Mouse (Mus musculus) intestine, postnatal 0 days (tissue): ENCODE measurements around the gene Sostdc1. TPM values are rescaled to one million over a fixed set of nuclear protein-coding genes. Genes with fewer than 3 reads are reported as not detected.

Experiments
- ATAC-seq: fragments of 200-750 bp; cut with Nextera tagmentation; 2 replicates; pipeline ENCODE4 v1.8.0; 2017; ENCODE audit warnings: mild to moderate bottlenecking, moderate TSS enrichment, moderate library complexity
- H3K27ac ChIP-seq: fragments of 300-500 bp; sonication (generic); 2 replicates; pipeline ENCODE4 v1.5.1; 2014; ENCODE audit warnings: mild to moderate bottlenecking, low read depth, low read length, moderate library complexity
- H3K27me3 ChIP-seq: fragments of 300-500 bp; sonication (generic); replicated peaks from 2 replicates; pipeline ENCODE4 v1.6.1; 2014; ENCODE audit warnings: low read length, mixed read lengths; ENCODE audit not compliant: control insufficient read depth, insufficient read depth
- H3K36me3 ChIP-seq: fragments of 300-500 bp; sonication (generic); 2 replicates; pipeline ENCODE4 v1.6.1; 2014; ENCODE audit warnings: mild to moderate bottlenecking, moderate library complexity; ENCODE audit not compliant: control insufficient read depth, insufficient read depth
- H3K4me1 ChIP-seq: fragments of 300-500 bp; sonication (generic); replicated peaks from 2 replicates; pipeline ENCODE4 v1.6.1; 2014; ENCODE audit warnings: antibody characterized with exemption, low read length, mixed read lengths; ENCODE audit not compliant: control insufficient read depth, insufficient read depth
- H3K4me2 ChIP-seq: fragments of 300-500 bp; sonication (generic); replicated peaks from 2 replicates; pipeline ENCODE4 v1.6.1; 2014; ENCODE audit warnings: low read depth, mild to moderate bottlenecking, moderate library complexity
- H3K4me3 ChIP-seq: fragments of 300-500 bp; sonication (generic); 2 replicates; pipeline ENCODE4 v1.5.1; 2014; ENCODE audit warnings: low read depth, low read length
- H3K9ac ChIP-seq: fragments of 300-500 bp; sonication (generic); 2 replicates; pipeline ENCODE4 v1.6.1; 2014; ENCODE audit warnings: mild to moderate bottlenecking, low read depth, low read length
- H3K9me3 ChIP-seq: fragments of 300-500 bp; sonication (generic); 2 replicates; pipeline ENCODE4 v1.6.1; 2016; ENCODE audit warnings: mixed run types; ENCODE audit not compliant: control insufficient read depth
- CTCF ChIP-seq: sonication (generic); IDR thresholded peaks from 2 replicates; pipeline ENCODE4 v1.5.1; 2016; ENCODE audit warnings: low read depth, mild to moderate bottlenecking, control low read depth, antibody characterized with exemption, moderate library complexity
- WGBS: fragments of 180-500 bp; shearing (Covaris S2); extraction: QIAGEN DNeasy Blood & Tissue Kit; methylation state at CpG from one replicate; pipeline ENCODE4 v1.1.7; 2014; 5-methylcytosine and 5-hydroxymethylcytosine counted together
- polyA plus RNA-seq: library from polyadenylated mRNA; unstranded; fragments of >200 nt; fragmentation: Nextera tagmentation; extraction: Ambion mirVana; gene quantifications from 2 replicates; pipeline ENCODE4 v1.2.1, GENCODE M21; 2015

Sostdc1 gene
- polyA plus RNA-seq, 1 experiment from 2014 or later: 2.4 TPM

DNA sequence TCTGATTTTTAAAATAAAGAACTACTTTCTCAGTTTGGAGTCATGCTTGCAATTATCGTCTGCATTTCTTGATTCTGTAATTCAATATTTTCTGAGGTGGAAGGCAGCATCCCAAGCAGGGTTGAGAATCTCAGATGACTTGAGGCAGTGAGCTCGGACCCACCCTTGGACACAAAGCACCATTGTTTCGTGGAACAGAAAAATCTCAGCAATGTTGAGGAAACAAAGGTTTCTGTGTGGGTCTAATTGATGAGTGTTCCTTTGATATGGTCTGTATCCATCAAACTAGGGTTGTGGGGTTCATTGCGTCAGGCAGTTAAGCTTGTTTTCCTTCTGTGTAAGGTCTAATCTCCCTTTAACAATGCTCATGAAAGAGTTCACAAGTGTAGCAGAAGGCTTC is 30.2 kb downstream of the Sostdc1 start:
- Histone ChIP-seq H3K4me3 (no peak overlapping the region), H3K9ac (no peak overlapping the region), H3K4me1 (no peaks in the 10 kb centered on the region), H3K36me3 (no peaks in the 10 kb centered on the region), H3K27me3 (no peaks in the 10 kb centered on the region), H3K4me2 (no peak overlapping the region), H3K9me3 (no peaks in the 10 kb centered on the region), H3K27ac (no peak overlapping the region)
- no peak for ATAC-seq
- TF ChIP-seq CTCF: no peak
- 70% methylated on average over 4 of the region's 4 CpGs for WGBS

GRCm38 (mm10) chr12:36360064-36360463 is 46.1 kb downstream of the Sostdc1 start:
- H3K4me3 ChIP-seq: no peak overlapping the region
- H3K9ac ChIP-seq: no peak overlapping the region
- no peaks in the 10 kb centered on the region for H3K27me3 ChIP-seq
- no peak for ATAC-seq
- no peaks in the 10 kb centered on the region for H3K36me3 ChIP-seq
- H3K4me1 ChIP-seq: no peaks in the 10 kb centered on the region
- 83% methylated on average over 3 of the region's 3 CpGs for WGBS
- no peak overlapping the region for H3K4me2 ChIP-seq
- no peak for TF ChIP-seq CTCF
- no peaks in the 10 kb centered on the region for H3K9me3 ChIP-seq
- no peak overlapping the region for H3K27ac ChIP-seq

DNA sequence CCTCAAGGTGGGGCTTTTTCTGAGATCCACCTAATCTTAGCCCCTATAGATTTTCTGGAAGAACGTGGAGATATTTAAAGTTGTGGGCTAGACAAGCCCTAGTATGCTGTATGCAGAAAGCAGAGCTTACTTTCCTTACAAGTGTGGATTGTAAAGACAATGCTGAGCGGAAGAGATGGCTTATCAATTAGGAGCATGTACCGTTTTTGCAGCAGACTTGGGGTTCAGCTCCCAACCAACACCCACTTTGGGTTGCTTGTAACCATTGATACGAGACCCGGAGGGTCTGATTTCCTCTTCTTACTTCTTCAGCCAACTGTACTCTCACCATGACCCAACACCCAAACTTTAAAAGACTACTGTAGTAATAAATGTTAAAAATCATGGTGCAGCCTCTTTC is 46.8 kb downstream of the Sostdc1 start:
- Histone ChIP-seq H3K4me1 (no peaks in the 10 kb centered on the region), H3K4me3 (no peak overlapping the region), H3K9me3 (no peaks in the 10 kb centered on the region), H3K36me3 (no peaks in the 10 kb centered on the region), H3K27me3 (no peaks in the 10 kb centered on the region), H3K9ac (no peak overlapping the region), H3K4me2 (no peak overlapping the region), H3K27ac (no peak overlapping the region)
- WGBS: 96% methylated on average over 5 of the region's 5 CpGs
- TF ChIP-seq CTCF: no peak
- no peak for ATAC-seq

DNA sequence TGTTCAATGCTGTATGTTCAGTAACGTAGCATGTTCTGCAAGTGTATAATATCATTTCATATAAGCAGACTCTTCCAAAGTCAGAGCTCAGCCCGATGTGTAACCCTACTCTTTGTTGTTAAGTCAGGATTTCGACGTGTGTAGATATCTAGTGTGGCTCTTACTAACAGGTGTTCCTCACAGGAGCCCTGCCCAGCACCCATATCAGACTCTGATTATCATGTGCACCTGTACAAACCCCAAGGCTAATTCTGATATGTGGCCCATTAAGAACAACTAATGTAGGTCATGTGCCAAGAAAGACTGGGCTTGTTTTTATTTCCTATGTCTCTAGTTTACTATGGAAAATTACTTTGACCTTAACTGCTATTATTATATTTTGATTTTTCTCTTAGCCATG is 50.1 kb downstream of the Sostdc1 start:
- Histone ChIP-seq H3K4me1 (no peaks in the 10 kb centered on the region), H3K9me3 (no peaks in the 10 kb centered on the region), H3K4me3 (no peak overlapping the region), H3K36me3 (no peaks in the 10 kb centered on the region), H3K9ac (no peak overlapping the region), H3K27me3 (no peaks in the 10 kb centered on the region), H3K27ac (no peak overlapping the region), H3K4me2 (no peak overlapping the region)
- no peak for TF ChIP-seq CTCF
- ATAC-seq: no peak
- WGBS: 68% methylated on average over 4 of the region's 4 CpGs

Other genes starting within 250 kb of the Sostdc1 start
- 25.8 and 26.6 TPM in 2 replicates for gene Ankmy2, start 157.0 kb upstream of the Sostdc1 start, polyA plus RNA-seq
- gene Bzw2, start 156.1 kb upstream of the Sostdc1 start, polyA plus RNA-seq: 71.9 and 75.3 TPM in 2 replicates
- not detected in 2 replicates for gene Lrrc72, start 60.7 kb upstream of the Sostdc1 start, polyA plus RNA-seq
- gene Ispd, start 67.3 kb downstream of the Sostdc1 start, polyA plus RNA-seq: 5.2 and 5.7 TPM in 2 replicates
- 2.2 and 2.7 TPM in 2 replicates for gene D630036H23Rik, start 68.0 kb downstream of the Sostdc1 start, polyA plus RNA-seq